22 mouse cellular contexts compared by ENCODE assay signal in the genomic region with DNA sequence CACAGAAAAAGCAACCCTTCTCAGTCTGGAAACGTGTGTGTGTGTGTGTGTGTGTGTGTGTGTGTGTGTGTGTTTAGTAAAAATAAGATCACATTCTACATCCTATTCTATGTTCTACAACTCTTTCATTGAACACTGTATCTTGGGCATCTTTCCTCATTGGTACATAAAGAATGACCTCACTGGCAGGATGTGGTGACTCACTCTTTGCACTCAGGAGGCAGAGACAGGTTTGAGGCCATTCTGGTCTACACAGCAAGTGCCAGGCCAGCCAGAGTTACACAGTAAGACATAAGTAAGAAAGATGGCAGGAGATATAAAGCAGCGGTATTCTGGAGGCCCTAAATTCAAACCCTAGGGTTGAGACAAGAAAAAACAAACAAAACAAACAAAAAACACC. TPM values are rescaled to one million over a fixed set of nuclear protein-coding genes. Genes with fewer than 3 reads are reported as not detected.
DNase-seq lines count a peak whose midpoint lies in the region; ATAC-seq lines count a peak whose summit lies in the region.
"Had no signal": no experiment of that assay in that cellular context is flagged by ENCODE, and none has a peak within 500 bp of the region (broad histone marks: within the 10 kb centered on the region; RNA-seq: fewer than 3 reads in every experiment).

No protein-coding gene starts in this region.

- H3K4me1 ChIP-seq in liver, embryonic 15.5 days (replicated peaks): peaks cover 30% of the 10 kb centered on the region
- H3K4me1 ChIP-seq: embryonic facial prominence, embryonic 10.5 days; forebrain, embryonic 10.5 days; heart, embryonic 15.5 days; hindbrain, embryonic 10.5 days; intestine, embryonic 15.5 days had no signal

- peak; percentile 63 for DNase-seq in 3T3-L1 (ENCODE audit: low read depth, low spot score)
- peak; percentile 29 for DNase-seq in CD4-positive helper T cell, adult 2 months (ENCODE audit: low read depth, low spot score)
- peak; percentile 18 for DNase-seq in T-cell, adult 2 months (ENCODE audit: low spot score)
- no peak for DNase-seq in heart, adult 9 months (ENCODE audit: low spot score in 2 of 2)
- DNase-seq in right cerebral cortex, adult 2 months (ENCODE audit: low spot score in 2 of 2): no peak
- DNase-seq in heart, postnatal 10 days: no peak
- DNase-seq: adrenal gland, postnatal 25 days; B cell, adult 2 months; cerebellum, adult 18-20 months; cerebellum, adult 9-11 months; cerebellum, postnatal 36 days; gastrocnemius, postnatal 10 days; heart, adult 18-20 months had no signal

- no peak for ATAC-seq in liver, embryonic 15.5 days (ENCODE audit: insufficient read depth)
- ATAC-seq: forebrain, embryonic 14.5 days; intestine, embryonic 15.5 days had no signal

- H3K9me3 ChIP-seq in liver, embryonic 15.5 days (replicated peaks): no peaks in the 10 kb centered on the region
- H3K9me3 ChIP-seq: forebrain, embryonic 10.5 days; heart, embryonic 15.5 days; hindbrain, embryonic 10.5 days; intestine, embryonic 15.5 days had no signal

- peak overlapping the region; percentile 85 for H3K27ac ChIP-seq in liver, embryonic 15.5 days (replicated peaks)
- H3K27ac ChIP-seq: embryonic facial prominence, embryonic 10.5 days; forebrain, embryonic 10.5 days; heart, embryonic 15.5 days; hindbrain, embryonic 10.5 days; hindbrain, embryonic 14.5 days; intestine, embryonic 15.5 days had no signal

- intact Hi-C loops in heart, postnatal 10 days (cut with DNase I): no loop called here

- peaks cover under 1% of the 10 kb centered on the region; the same call in 1 of the 2 replicates for H3K27me3 ChIP-seq in liver, embryonic 15.5 days
- H3K27me3 ChIP-seq: heart, embryonic 15.5 days; intestine, embryonic 15.5 days had no signal

- H3K9ac ChIP-seq in liver, embryonic 15.5 days: peak overlapping the region; percentile 7; the same call in 1 of the 2 replicates
- H3K9ac ChIP-seq: heart, embryonic 15.5 days; hindbrain, embryonic 14.5 days; intestine, embryonic 15.5 days had no signal

- no peak overlapping the region for H3K4me3 ChIP-seq in liver, embryonic 15.5 days (replicated peaks)
- H3K4me3 ChIP-seq: embryonic facial prominence, embryonic 10.5 days; forebrain, embryonic 10.5 days; heart, embryonic 15.5 days; hindbrain, embryonic 10.5 days; intestine, embryonic 15.5 days had no signal

- WGBS in liver, embryonic 15.5 days (ENCODE audit: insufficient replicate concordance): 51% methylated on average over 2 of the region's 2 CpGs

- H3K4me2 ChIP-seq in liver, embryonic 15.5 days: peak overlapping the region; percentile 16; the same call in 1 of the 2 replicates
- H3K4me2 ChIP-seq: heart, embryonic 11.5 days; heart, embryonic 15.5 days; hindbrain, embryonic 14.5 days; intestine, embryonic 15.5 days had no signal

- no peaks in the 10 kb centered on the region for H3K36me3 ChIP-seq in liver, embryonic 15.5 days (replicated peaks)
- H3K36me3 ChIP-seq: embryonic facial prominence, embryonic 10.5 days; forebrain, embryonic 10.5 days; heart, embryonic 15.5 days; hindbrain, embryonic 10.5 days; intestine, embryonic 15.5 days had no signal

RNA-seq across cellular contexts. Expression of gene Gapvd1, which starts 7.8 kb away (rescaled TPM):
- 79.9 and 89.4 TPM in 2 replicates for polyA plus RNA-seq in liver, embryonic 15.5 days (2015; fragmentation: Nextera tagmentation; extraction: Ambion mirVana)
- 10 to 100 TPM; 45.7 to 48.1 TPM for total RNA-seq in heart, postnatal 10 days (2021)

RNA-seq across cellular contexts. Expression of gene Hspa5, which starts 8.9 kb away (rescaled TPM):
- 509 TPM in 2 replicates for polyA plus RNA-seq in liver, embryonic 15.5 days (2015; fragmentation: Nextera tagmentation; extraction: Ambion mirVana)
- 100 to 1,000 TPM; 390 to 403 TPM for total RNA-seq in heart, postnatal 10 days (2021)

RNA-seq across cellular contexts. Expression of gene Rabepk, which starts 36.8 kb away (rescaled TPM):
- 20.1 and 22.3 TPM in 2 replicates for polyA plus RNA-seq in liver, embryonic 15.5 days (2015; fragmentation: Nextera tagmentation; extraction: Ambion mirVana)
- 10 to 100 TPM; 13.0 to 16.7 TPM for total RNA-seq in heart, postnatal 10 days (2021)

Comparison
In these comparisons a context has a peak if more than half of its experiments do, and no peak if none do; other contexts are left out.
1. DNase-seq: peak in 3T3-L1 (single experiment), CD4-positive helper T cell, adult 2 months (single experiment) and T-cell, adult 2 months (single experiment); none in heart, adult 9 months (0 of 2), right cerebral cortex, adult 2 months (0 of 2) and heart, postnatal 10 days (0 of 2).